Mouse (Mus musculus): ENCODE results near the gene Mia2. TPM values are rescaled to one million over a fixed set of nuclear protein-coding genes. Genes with fewer than 3 reads are reported as not detected.
"Not testable (repeated sequence)": the region's sequence is repeated elsewhere in the genome, so short reads cannot be mapped to it uniquely, and the experiment has no call there.

Mia2 gene
- polyA plus RNA-seq, 1 experiment from 2014 or later, result 68.5 TPM

DNA sequence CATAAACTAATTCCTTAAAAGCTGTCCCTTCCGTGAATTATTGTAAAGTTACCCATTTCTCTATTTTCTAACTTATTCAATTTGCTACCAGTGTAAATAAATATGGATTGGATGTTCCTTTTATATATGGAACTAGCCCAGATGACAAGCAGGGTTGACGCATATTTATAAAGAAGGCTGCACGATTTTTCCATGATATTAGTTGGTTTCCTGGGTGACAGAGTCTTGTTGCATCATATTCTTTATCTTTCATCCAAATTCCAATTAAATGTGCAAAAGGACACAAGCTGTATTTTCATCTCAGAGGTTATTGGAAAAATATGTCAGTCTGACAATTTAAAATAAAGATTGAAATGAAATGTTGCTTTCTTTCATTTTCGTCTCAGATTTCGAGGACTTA, 142.8 kb downstream of the Mia2 start:
- 87% methylated on average over 5 of the region's 5 CpGs for WGBS
- Histone ChIP-seq H3K9ac (replicated peaks; ENCODE audit: low read length) (no peak overlapping the region), H3K27ac (ENCODE audit: low read length) (no peak overlapping the region), H3K4me2 (replicated peaks; ENCODE audit: low read depth, low read length) (no peak overlapping the region), H3K27me3 (ENCODE audit: insufficient read depth, low read length) (no peaks in the 10 kb centered on the region), H3K9me3 (ENCODE audit: low read length) (no peaks in the 10 kb centered on the region), H3K4me1 (ENCODE audit: insufficient read depth, low read length) (no peaks in the 10 kb centered on the region), H3K4me3 (ENCODE audit: low read length) (no peak overlapping the region), H3K36me3 (ENCODE audit: insufficient read depth, low read length) (no peaks in the 10 kb centered on the region)
- no peak for ATAC-seq (ENCODE audit: low FRiP score, low TSS enrichment)

DNA sequence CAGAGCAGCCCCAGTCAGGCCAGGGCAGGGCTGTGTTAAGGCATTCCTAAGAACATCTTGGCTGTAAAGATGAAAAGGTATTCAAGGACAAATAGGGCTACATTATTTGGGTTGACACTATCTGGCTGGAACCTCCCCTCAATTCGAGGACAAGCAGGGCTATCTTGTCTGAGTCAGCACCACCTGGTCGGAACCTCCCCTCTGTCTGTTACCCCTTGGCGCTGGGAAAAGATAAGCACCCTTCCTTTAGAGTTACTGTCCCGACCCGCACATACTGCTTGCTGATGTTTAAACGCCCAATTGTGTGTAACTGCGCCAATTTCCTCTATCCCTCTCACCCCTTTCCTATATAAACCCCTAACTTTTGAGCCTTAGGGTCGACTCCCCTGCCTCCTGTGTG, 145.4 kb downstream of the Mia2 start:
- H3K4me2 ChIP-seq (replicated peaks; ENCODE audit: low read depth, low read length); H3K4me1 ChIP-seq (ENCODE audit: insufficient read depth, low read length); H3K27ac ChIP-seq (ENCODE audit: low read length); H3K27me3 ChIP-seq (ENCODE audit: insufficient read depth, low read length); H3K9ac ChIP-seq (replicated peaks; ENCODE audit: low read length); H3K4me3 ChIP-seq (ENCODE audit: low read length); ATAC-seq (ENCODE audit: low FRiP score, low TSS enrichment); H3K36me3 ChIP-seq (ENCODE audit: insufficient read depth, low read length); H3K9me3 ChIP-seq (ENCODE audit: low read length): not testable (repeated sequence)
- 91% methylated on average over 8 of the region's 8 CpGs for WGBS

Small RNA genes lying within 50 kb of the gene (microRNA-seq; reads per million reads assigned to microRNA genes)
- gene Gm27284, result not detected

Other genes starting within 250 kb of the Mia2 start
- 78.7 and 83.9 TPM in 2 replicates for gene Sec23a, start 83.8 kb upstream of the Mia2 start, polyA plus RNA-seq (2015; fragmentation: Nextera tagmentation; extraction: Ambion mirVana)
- gene Gemin2, start 82.4 kb upstream of the Mia2 start, polyA plus RNA-seq (2015; fragmentation: Nextera tagmentation; extraction: Ambion mirVana), result 30.3 and 30.7 TPM in 2 replicates
- gene Trappc6b, start 34.3 kb upstream of the Mia2 start, polyA plus RNA-seq (2015; fragmentation: Nextera tagmentation; extraction: Ambion mirVana), result 94.4 and 97.3 TPM in 2 replicates
- 88.9 and 106 TPM in 2 replicates for gene Pnn, start 28.9 kb upstream of the Mia2 start, polyA plus RNA-seq (2015; fragmentation: Nextera tagmentation; extraction: Ambion mirVana)
- 4.5 and 6.4 TPM in 2 replicates for gene Fbxo33, start 123.9 kb downstream of the Mia2 start, polyA plus RNA-seq (2015; fragmentation: Nextera tagmentation; extraction: Ambion mirVana)

Data from kidney, embryonic 16.5 days (tissue).